Mouse (Mus musculus): ENCODE data around the gene Gimap8. TPM values are rescaled to one million over a fixed set of nuclear protein-coding genes. Genes with fewer than 3 reads are reported as not detected.

The Gimap8 gene
- polyA plus RNA-seq (2012) = not detected in 2 replicates

DNA sequence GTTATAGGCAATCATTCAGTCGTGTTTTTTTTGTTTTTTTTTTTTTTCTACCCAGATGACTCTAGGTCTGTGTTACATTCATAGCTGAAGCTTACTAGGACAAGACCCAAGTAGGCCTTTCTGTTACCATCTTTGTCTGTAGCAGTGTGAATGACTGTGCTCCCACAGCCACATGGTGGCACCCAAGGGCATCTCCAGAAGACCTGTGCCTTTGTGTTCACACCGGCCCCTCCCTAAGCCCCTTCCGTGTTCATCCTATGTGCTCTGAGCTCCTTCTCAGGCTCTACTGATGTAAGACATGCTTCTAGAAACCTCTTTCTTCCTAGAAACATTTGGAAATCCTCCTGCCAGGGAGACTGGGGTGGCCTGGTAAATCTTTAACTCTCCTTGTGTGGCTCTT lies at the start of gene Gimap8:
Gimap8 (plus strand) TSS at position 240 of the 400 bp plus-strand sequence.
- TF ChIP-seq GATA1 (IDR thresholded peaks at IDR 0.05; ENCODE audit: low read length) = no peak

DNA sequence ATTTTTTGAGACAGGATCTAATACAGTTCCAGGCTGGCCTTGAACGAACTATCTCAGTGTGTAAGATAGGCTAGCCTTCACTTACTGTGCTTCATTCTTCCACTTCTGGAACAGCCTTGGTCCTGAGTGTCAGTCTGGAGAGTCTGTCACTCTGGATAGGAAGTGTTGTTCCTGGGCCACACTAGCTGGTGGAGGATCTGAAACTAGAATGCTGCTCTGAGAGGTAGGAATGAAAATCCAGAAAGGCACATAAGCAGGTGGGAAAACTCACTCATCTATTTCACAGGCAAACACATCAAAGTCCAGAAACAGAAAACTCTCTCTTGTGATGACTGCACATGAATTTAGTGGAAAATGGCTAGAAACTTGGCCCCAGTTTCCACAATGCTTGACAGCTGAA lies 46.4 kb upstream of the Gimap8 start:
- no peak for TF ChIP-seq GATA1 (IDR thresholded peaks at IDR 0.05; ENCODE audit: low read length)

DNA sequence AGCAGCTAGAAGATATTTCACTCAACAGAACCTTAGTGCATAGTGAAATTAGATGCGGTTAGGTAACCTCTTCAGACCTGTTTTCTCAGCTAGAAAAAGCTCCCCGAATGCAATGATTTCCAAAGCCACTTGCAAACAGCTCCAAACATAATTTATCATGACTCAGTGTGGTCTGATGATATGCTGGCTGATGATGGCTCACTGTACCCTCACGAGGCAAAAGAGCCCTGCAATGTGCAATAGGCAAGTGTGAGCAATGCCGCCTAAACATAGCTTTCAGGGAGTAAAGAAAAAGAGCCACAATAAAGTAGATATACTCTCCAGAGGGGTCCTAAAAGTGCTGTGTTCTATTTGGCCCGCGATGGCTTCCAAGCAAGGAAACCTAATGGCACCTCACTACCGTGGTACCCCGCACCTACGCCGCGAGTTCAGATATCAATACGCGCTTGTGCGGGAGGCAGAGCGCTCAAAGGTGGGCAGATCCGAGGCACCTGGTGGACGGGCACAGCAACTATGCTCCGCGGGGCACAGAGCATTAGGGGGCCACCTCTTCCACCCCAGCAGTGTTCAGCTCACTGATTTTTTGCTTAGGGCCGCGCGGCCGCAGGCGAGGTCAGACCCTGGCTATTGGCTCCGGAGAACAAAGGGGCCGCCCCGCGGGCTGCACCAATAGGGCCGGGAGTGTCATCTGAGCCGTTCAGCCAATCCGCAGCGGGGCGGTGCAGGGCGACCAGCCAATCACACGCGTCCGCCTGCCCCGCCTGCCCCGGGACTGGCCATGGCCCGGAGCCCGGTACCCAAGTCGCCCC lies 45.6 kb upstream of the Gimap8 start, which contains the start of gene Zfp775:
Zfp775 (plus strand) TSS at position 793 of the 809 bp plus-strand sequence.
- TF ChIP-seq GATA1 (IDR thresholded peaks at IDR 0.05; ENCODE audit: low read length) = no peak

DNA sequence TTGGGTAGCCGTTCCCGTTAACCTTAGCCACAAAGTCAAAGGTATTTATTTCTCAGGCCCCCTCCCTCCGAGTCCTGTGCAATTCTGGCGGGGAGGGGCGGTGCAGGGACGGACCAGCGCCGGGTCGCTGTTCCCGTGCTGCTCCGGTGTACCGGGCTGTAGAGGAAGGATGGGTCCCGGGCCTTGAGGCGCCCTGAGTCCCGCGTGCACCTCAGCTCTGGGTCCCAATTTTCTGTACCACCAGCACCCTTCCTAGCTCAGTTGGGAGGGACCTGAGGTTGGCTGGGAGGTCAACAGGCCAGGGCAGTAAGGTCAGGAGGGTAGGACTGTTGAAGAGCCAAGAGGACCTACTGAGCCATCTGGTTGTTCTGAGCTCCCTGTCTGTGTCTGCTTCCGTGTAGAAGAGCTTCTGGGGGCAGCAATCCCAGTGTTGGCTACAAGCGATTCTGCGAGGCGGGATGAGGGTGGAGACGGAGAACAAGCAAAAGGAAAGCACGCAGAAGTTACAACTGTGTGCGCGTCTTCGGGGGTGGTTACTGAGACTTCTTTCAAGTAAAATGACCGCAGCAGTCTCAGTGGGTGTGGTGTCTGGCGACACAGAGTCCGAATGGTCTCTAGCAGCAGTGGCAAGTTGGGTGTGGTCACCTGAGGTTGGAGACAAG lies 44.8 kb upstream of the Gimap8 start:
- no peak for TF ChIP-seq GATA1 (IDR thresholded peaks at IDR 0.05; ENCODE audit: low read length)

DNA sequence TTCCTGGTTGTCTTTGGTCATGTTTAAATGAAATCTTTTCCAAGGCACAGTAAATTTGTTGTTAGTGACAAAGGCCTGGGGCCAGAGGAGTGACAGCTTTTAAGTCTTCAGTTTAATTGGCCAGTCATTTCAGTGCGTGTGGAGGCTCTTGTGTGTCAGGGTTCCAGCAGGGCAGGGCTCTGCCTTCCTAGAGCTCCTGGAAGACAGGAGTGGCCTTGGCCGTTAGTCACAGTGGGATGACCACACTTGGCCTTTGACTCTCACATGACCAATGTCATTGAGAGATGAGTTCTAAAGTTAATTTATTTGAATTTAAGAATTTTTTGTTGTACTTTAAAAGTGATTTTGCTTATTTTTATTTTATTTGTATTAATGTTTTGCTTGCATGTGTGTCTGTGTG lies 38.9 kb upstream of the Gimap8 start:
- TF ChIP-seq GATA1 (IDR thresholded peaks at IDR 0.05; ENCODE audit: low read length) = no peak

DNA sequence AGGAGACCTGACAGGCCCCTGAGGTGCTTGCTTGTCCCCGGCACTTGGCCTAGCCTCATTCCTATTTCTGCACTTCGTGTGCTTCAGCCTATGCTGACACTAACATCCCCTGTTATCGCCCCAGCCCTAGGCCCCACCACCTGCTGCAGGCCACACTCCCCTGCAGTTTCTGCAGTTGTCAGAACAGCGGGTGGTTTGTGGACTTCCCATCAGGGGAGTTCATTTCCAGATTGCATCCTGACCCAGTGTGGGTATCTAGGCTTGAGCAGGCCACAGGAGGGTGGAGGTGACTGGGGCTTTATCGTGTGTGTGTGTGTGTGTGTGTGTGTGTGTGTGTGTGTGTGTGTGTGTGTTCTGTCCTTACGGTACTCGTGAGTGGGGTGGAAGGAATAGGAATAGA lies 37.5 kb upstream of the Gimap8 start:
- no peak for TF ChIP-seq GATA1 (IDR thresholded peaks at IDR 0.05; ENCODE audit: low read length)

DNA sequence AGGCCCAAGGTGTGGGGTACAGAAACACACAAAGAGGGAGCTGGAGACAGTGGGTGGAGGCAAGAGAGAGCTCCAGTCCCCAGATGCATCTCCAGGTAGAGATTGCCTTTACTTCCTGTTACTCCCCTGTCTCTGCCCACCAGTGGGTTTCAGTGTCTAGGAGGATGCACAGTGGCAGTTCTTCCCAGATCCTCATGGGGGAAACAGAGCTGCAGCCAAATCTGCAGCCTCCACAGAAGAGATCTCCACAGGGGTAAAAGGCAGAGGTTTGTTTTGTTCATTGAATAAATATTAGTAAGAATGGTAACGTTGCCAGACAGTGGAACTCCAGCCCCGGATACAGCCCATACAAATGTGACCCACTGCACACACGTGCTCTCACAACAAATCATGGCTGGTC lies 36.4 kb upstream of the Gimap8 start:
- TF ChIP-seq GATA1 (IDR thresholded peaks at IDR 0.05; ENCODE audit: low read length) = no peak

DNA sequence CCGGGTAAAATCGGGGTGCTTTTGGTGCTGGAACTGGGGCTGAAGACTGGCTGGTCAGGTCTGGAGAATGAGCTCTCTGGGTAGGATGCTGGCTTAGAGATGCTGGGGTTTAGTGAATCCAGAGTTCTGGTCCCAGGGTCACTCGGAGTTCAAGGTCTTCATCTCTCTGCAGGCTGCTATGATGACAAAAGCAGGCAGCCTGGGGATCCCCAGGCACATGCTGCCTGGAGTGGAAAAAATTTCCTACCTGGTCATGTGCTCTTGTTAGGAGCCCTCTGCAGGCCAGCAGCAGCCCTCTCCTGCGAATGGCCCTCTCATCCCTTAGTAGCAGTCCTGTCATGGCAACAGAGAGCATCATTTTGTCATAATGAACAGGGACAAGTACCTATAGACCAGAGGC lies 33.6 kb upstream of the Gimap8 start:
- TF ChIP-seq GATA1 (IDR thresholded peaks at IDR 0.05; ENCODE audit: low read length) = no peak

DNA sequence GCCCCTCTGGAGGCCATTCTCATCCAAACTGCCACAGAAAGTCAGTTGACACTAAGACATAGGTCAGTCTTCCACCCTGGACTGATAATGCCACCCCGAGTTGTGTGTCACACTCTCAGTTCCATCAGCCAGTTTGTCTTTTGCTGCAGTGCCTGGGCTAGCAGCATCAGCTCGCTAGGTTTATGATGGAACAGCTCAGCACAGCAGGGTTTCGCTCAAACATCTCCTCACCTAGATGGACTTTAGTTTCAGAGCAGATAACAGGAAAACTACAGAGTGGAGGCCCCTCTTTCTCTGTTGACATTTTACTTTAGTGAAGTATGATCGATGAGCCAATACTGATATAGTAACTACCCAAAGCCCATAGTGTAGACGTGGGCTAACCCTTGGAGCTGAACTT lies 32.3 kb upstream of the Gimap8 start:
- no peak for TF ChIP-seq GATA1 (IDR thresholded peaks at IDR 0.05; ENCODE audit: low read length)

DNA sequence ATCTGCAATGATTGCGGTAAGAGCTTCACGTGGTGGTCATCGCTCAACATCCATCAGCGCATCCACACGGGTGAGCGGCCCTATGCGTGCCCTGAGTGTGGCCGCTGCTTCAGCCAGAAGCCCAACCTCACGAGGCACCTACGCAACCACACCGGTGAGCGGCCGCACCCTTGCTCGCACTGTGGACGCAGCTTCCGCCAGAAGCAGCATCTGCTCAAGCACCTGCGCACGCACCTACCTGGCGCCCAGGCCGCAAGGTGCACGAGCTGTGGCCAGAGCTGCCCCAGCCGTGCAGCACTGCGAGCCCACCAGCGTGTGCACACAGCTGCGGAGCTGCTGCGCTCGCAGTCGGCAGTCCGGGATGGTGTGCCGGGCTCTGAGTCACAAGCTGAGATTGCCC lies 27.0 kb upstream of the Gimap8 start:
- TF ChIP-seq GATA1 (IDR thresholded peaks at IDR 0.05; ENCODE audit: low read length) = no peak

DNA sequence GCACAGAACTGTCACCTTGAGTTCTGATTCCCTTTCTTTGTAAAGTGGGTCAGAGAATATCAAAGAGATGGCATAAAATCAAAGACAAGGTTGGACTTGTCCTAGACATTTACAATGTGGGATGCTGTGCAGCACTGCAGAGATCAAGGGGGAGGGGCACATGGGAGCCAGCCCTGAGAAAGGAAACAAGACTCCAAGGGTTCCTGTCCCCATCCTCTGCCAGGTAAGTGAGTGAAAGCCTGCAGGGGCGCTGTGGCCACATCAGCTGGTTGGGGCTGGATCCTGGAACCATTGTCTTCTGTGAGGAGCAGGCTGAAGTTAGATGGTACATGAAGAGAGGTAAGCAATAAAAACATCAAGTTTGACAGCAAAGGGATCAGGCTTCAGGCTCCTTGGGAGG lies 23.6 kb upstream of the Gimap8 start:
- TF ChIP-seq GATA1 (IDR thresholded peaks at IDR 0.05; ENCODE audit: low read length) = no peak

DNA sequence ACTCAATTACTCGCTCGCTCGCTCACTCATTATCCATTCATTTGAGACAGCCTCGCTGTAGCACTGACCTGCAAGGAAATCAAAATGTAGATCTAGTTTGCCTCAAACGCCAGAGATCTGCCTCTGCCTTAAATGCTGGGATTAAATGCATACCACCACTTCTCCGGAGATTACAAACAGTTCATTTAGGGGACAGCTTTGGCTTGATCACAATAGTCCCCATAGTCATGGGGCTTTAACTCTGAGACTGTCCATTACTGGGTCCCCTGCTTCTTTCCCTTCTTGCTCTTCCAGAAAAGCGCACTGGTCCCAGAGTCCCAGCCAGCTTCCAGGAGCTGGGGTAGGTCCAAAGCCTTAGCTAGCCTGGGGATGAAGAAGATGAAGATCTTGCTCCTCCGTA lies 20.6 kb upstream of the Gimap8 start, which contains the start of gene AI854703:
AI854703 (plus strand) TSS at position 301 of the 400 bp plus-strand sequence.
- no peak for TF ChIP-seq GATA1 (IDR thresholded peaks at IDR 0.05; ENCODE audit: low read length)

DNA sequence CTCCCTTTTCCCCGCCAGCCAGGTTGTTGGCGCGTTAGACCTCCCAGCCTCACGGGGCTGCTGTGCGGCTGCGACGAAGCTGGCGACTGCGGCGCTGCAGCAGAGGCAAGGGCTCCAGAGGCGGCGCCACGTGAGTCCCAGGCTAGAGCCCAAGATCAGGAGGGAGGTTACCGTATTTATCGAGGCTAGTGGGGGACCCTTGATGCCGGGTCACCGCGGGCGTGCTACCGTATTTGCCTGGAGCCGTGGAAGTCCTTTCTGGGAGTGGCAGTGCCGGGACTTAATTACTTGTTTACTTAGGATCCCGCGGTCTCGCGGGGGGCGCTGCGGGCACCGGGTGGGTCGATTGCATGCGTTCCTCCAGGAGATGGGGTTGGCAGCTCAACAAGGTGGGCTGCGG lies 20.1 kb upstream of the Gimap8 start:
- no peak for TF ChIP-seq GATA1 (IDR thresholded peaks at IDR 0.05; ENCODE audit: low read length)

DNA sequence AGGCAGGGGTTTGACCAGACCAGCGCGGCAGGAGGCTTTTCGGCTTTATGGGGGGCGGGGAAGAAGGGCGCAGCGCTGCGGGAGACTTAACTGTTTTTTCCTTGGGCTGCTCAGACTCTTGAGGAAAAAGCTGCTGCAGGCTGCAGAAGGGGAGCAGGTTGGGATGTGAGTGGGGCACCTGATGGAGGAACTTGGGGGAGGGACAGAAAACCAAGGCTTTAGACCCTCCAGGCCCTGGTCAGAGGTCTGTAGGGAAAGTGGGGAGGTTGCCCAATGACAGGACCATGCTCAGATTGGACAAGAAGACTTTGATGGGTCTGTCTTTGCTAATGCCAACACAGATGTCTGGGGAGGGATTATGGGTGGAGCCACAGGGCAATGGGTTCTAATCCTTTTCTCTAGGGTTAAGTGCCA lies 19.5 kb upstream of the Gimap8 start:
- TF ChIP-seq GATA1 (IDR thresholded peaks at IDR 0.05; ENCODE audit: low read length) = no peak

DNA sequence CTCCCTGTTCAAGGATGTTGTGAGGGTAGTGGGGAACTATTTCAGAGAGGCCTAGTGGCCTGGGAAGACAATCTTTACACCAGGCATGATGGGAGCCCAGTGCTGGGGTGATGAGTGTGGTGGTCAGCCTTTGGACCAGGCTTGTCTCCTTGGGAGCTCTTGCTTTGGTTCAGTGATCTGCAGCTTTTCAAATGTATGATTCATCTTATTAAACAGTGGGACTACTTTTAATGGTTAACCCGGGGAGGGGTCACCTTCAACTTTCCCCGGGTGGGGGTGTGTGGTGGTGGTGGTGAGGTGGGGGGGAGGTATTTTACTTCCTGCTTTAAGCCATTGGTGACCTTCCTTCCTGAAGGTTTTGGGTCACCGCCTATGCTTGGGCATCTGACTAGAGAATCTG lies 18.7 kb upstream of the Gimap8 start:
- TF ChIP-seq GATA1 (IDR thresholded peaks at IDR 0.05; ENCODE audit: low read length) = no peak

DNA sequence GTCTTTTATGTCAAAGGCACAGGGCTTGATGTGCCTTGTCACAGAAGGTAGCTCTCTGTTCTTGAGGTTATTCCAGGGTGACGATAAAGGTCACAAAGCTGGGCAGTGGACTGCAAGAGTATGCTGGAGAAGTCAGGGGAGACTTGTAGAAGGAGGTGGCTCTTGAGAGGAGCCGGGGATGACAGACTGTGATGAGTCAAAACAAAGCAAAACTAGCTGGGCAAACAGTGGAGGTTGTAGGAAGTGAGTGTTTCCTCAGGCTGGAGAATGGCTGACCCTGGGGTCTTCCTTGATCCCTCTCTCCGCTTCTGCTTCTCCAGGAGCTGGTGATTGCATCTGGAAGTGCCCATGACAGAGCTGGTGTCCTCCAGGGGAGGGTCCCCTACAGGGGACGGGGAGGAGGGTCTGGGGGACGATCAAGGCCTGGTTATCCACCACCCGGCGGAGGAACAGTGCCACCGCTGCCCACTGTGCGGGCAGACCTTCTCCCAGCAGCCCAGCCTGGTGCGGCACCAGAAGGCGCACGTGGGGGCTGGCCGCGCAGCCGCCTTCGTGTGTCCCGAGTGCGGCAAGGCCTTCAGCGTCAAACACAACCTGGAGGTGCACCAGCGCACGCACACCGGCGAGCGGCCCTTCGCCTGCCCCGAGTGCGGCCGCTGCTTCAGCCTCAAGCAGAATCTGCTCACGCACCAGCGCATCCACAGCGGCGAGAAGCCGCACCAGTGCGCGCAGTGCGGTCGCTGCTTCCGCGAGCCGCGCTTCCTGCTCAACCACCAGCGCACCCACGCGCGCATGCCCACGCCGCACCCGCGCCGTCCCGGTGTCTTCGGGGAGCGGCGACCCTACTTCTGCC lies 18.0 kb upstream of the Gimap8 start:
- TF ChIP-seq GATA1 (IDR thresholded peaks at IDR 0.05; ENCODE audit: low read length) = no peak
